Mouse (Mus musculus) natural killer cell, adult 2 months (primary cell): ENCODE results near the gene Hsd17b13.
"Not testable (repeated sequence)": the region's sequence is repeated elsewhere in the genome, so short reads cannot be mapped to it uniquely, and the experiment has no call there.

Source experiments
- DNase-seq, 2 experiments: peaks; one replicate each; pipeline ENCODE4 v3.0.0; 2022; ENCODE audit warnings: low spot score in 2 of 2

Hsd17b13 gene

GRCm38 (mm10) chr5:103977297-103977696 lies at the start of gene Hsd17b13:
Gene Hsd17b13 (minus strand): TSS chr5:103977410.
- DNase-seq, result no peak

GRCm38 (mm10) chr5:104025245-104025854 lies 48.1 kb upstream of the Hsd17b13 start:
- no peak for DNase-seq

- no peak for DNase-seq
Observed at GRCm38 (mm10) chr5:104024762-104025161, 47.6 kb upstream of the Hsd17b13 start.

- DNase-seq, result not testable (repeated sequence)
Observed at GRCm38 (mm10) chr5:104024193-104024592, 47.0 kb upstream of the Hsd17b13 start.

- no peak for DNase-seq
Observed at GRCm38 (mm10) chr5:104023289-104024020, 46.2 kb upstream of the Hsd17b13 start.

- no peak for DNase-seq
Observed at GRCm38 (mm10) chr5:104022558-104022957, 45.3 kb upstream of the Hsd17b13 start.

- DNase-seq, result peak; percentile 32 to 47
Observed at GRCm38 (mm10) chr5:104021597-104022378, 44.6 kb upstream of the Hsd17b13 start, which contains the start of gene Hsd17b11. Gene Hsd17b11 (minus strand): TSS chr5:104021919.

- no peak for DNase-seq
Observed at GRCm38 (mm10) chr5:104011419-104011818, 34.2 kb upstream of the Hsd17b13 start.

- no peak for DNase-seq
Observed at GRCm38 (mm10) chr5:104010261-104010660, 33.1 kb upstream of the Hsd17b13 start.

- DNase-seq, result no peak
Observed at GRCm38 (mm10) chr5:104009421-104009820, 32.2 kb upstream of the Hsd17b13 start.

- no peak for DNase-seq
Observed at GRCm38 (mm10) chr5:104007801-104008200, 30.6 kb upstream of the Hsd17b13 start.

- DNase-seq, result no peak
Observed at GRCm38 (mm10) chr5:104006811-104007210, 29.6 kb upstream of the Hsd17b13 start.

GRCm38 (mm10) chr5:104003955-104004354 lies 26.7 kb upstream of the Hsd17b13 start:
- no peak for DNase-seq

- no peak for DNase-seq
Observed at GRCm38 (mm10) chr5:104003256-104003931, 26.2 kb upstream of the Hsd17b13 start.

GRCm38 (mm10) chr5:104002549-104003255 lies 25.5 kb upstream of the Hsd17b13 start:
- no peak for DNase-seq

- peak; percentile 62 to 78 for DNase-seq
Observed at GRCm38 (mm10) chr5:103999738-104000137, 22.5 kb upstream of the Hsd17b13 start.

- DNase-seq, result no peak
Observed at GRCm38 (mm10) chr5:103998739-103999138, 21.5 kb upstream of the Hsd17b13 start.

- no peak for DNase-seq
Observed at GRCm38 (mm10) chr5:103995181-103995580, 18.0 kb upstream of the Hsd17b13 start.

- DNase-seq, result no peak
Observed at GRCm38 (mm10) chr5:103994669-103995068, 17.5 kb upstream of the Hsd17b13 start.

GRCm38 (mm10) chr5:103993601-103994000 lies 16.4 kb upstream of the Hsd17b13 start:
- DNase-seq, result no peak

- no peak for DNase-seq
Observed at GRCm38 (mm10) chr5:103992831-103993230, 15.6 kb upstream of the Hsd17b13 start.
